9 mouse cellular contexts compared by ENCODE assay signal in genomic region chr16:49164349-49165137, GRCm38 (mm10).
DNase-seq lines count a peak whose midpoint lies in the region; ATAC-seq and TF ChIP-seq lines count a peak whose summit lies in the region.
"Had no signal": no experiment of that assay in that cellular context is flagged by ENCODE, and none has a peak within 500 bp of the region (broad histone marks: within the 10 kb centered on the region; RNA-seq: fewer than 3 reads in every experiment).

No protein-coding gene starts in this region.

- TF ChIP-seq CTCF in heart, adult 2 months (IDR thresholded peaks at IDR 0.05) = peak; percentile 97
- TF ChIP-seq CTCF in bone marrow, adult 2 months (IDR thresholded peaks at IDR 0.05; ENCODE audit: control insufficient read depth, insufficient read depth, low read length) = peak; percentile 35; the same call in 1 of the 2 replicates

- no peaks in the 10 kb centered on the region for H3K4me1 ChIP-seq in heart, adult 2 months (ENCODE audit: control insufficient read depth, insufficient read depth, low read length)
- no peaks in the 10 kb centered on the region for H3K4me1 ChIP-seq in bone marrow, adult 2 months (ENCODE audit: control insufficient read depth, insufficient read depth, low read length)
- H3K4me1 ChIP-seq in embryonic facial prominence, embryonic 12.5 days = no peaks in the 10 kb centered on the region
- no peaks in the 10 kb centered on the region for H3K4me1 ChIP-seq in hindbrain, embryonic 12.5 days

- WGBS in heart, adult 2 months = 37% methylated on average over 7 of the region's 7 CpGs
- 41% methylated on average over 7 of the region's 7 CpGs for WGBS in bone marrow, adult 2 months
- 39% methylated on average over 7 of the region's 7 CpGs for WGBS in embryonic facial prominence, embryonic 12.5 days
- WGBS in hindbrain, embryonic 12.5 days = 44% methylated on average over 7 of the region's 7 CpGs

- no peak overlapping the region for H3K27ac ChIP-seq in heart, adult 2 months
- no peak overlapping the region for H3K27ac ChIP-seq in bone marrow, adult 2 months (ENCODE audit: control insufficient read depth, insufficient read depth, low read depth, low read length, poor library complexity)
- H3K27ac ChIP-seq in embryonic facial prominence, embryonic 12.5 days = no peak overlapping the region
- no peak overlapping the region for H3K27ac ChIP-seq in hindbrain, embryonic 12.5 days

- no peaks in the 10 kb centered on the region for H3K9me3 ChIP-seq in embryonic facial prominence, embryonic 12.5 days
- no peaks in the 10 kb centered on the region for H3K9me3 ChIP-seq in hindbrain, embryonic 12.5 days (replicated peaks)

- DNase-seq in heart, adult 2 months = peak; percentile 6 to 28
- no peak for DNase-seq in heart, adult 11 months
- peak; percentile 48 for DNase-seq in layer of hippocampus, adult 9-10 months (ENCODE audit: low spot score)
- DNase-seq in lung, postnatal 14 days = peak; percentile 69
- DNase-seq in retina, postnatal 7 days (ENCODE audit: low read depth, low spot score) = peak; percentile 25

- no peak overlapping the region for H3K4me3 ChIP-seq in heart, adult 2 months
- H3K4me3 ChIP-seq in bone marrow, adult 2 months (replicated peaks; ENCODE audit: control insufficient read depth, low read depth, low read length) = no peak overlapping the region
- H3K4me3 ChIP-seq in embryonic facial prominence, embryonic 12.5 days = no peak overlapping the region
- no peak overlapping the region for H3K4me3 ChIP-seq in hindbrain, embryonic 12.5 days
- H3K4me3 ChIP-seq: myocyte had no signal

- TF ChIP-seq POLR2A in heart, adult 2 months (IDR thresholded peaks at IDR 0.05; ENCODE audit: insufficient read depth, low read depth, low read length) = no peak
- TF ChIP-seq POLR2A in bone marrow, adult 2 months (IDR thresholded peaks at IDR 0.05; ENCODE audit: borderline replicate concordance, control insufficient read depth, low read depth, low read length) = no peak

- intact Hi-C loops in heart, adult 2 months (cut with DNase I) = loop anchor here (2.0 to 5.0 kb wide), 2 partner anchors 156 to 1573 kb away; no protein-coding TSS in a partner anchor

- no peaks in the 10 kb centered on the region for H3K79me2 ChIP-seq in heart, adult 2 months (replicated peaks; ENCODE audit: control insufficient read depth, insufficient read depth, low read length)

- H3K9ac ChIP-seq in heart, adult 2 months (ENCODE audit: low read depth, low read length) = no peak overlapping the region
- H3K9ac ChIP-seq in embryonic facial prominence, embryonic 12.5 days = no peak overlapping the region
- H3K9ac ChIP-seq in hindbrain, embryonic 12.5 days = no peak overlapping the region

- H3K36me3 ChIP-seq in heart, adult 2 months (ENCODE audit: control insufficient read depth, insufficient read depth, low read length) = no peaks in the 10 kb centered on the region
- H3K36me3 ChIP-seq in embryonic facial prominence, embryonic 12.5 days = no peaks in the 10 kb centered on the region
- no peaks in the 10 kb centered on the region for H3K36me3 ChIP-seq in hindbrain, embryonic 12.5 days

- ATAC-seq in embryonic facial prominence, embryonic 12.5 days (ENCODE audit: insufficient number of reproducible peaks, insufficient read depth, low FRiP score, low TSS enrichment) = 0 out of 2 replicates have a peak, but pooled peaks have one; percentile 60
- peak; percentile 61; the same call in 1 of the 2 replicates for ATAC-seq in hindbrain, embryonic 12.5 days (ENCODE audit: low FRiP score)

- TF ChIP-seq EP300 in heart, adult 2 months (IDR thresholded peaks at IDR 0.05; ENCODE audit: insufficient read depth, low read depth, low read length) = no peak

- no peak overlapping the region for H3K4me2 ChIP-seq in embryonic facial prominence, embryonic 12.5 days (replicated peaks)
- H3K4me2 ChIP-seq in hindbrain, embryonic 12.5 days (replicated peaks) = no peak overlapping the region

- H3K27me3 ChIP-seq in heart, adult 2 months (ENCODE audit: control insufficient read depth, insufficient read depth, low read length) = no peaks in the 10 kb centered on the region
- H3K27me3 ChIP-seq in embryonic facial prominence, embryonic 12.5 days = 0 out of 2 replicates have a peak, but pooled peaks cover 2% of the 10 kb centered on the region
- no peaks in the 10 kb centered on the region for H3K27me3 ChIP-seq in hindbrain, embryonic 12.5 days
